In genomic region chr4:32106664-32107171, GRCm38 (mm10) we compare ENCODE assay signal across 11 mouse cellular contexts.
A peak's percentile ranks its signal among the peaks of the same experiment; 100 is the strongest.
DNase-seq lines count a peak whose midpoint lies in the region; ATAC-seq lines count a peak whose summit lies in the region.
"Had no signal": no experiment of that assay in that cellular context is flagged by ENCODE, and none has a peak within 500 bp of the region (broad histone marks: within the 10 kb centered on the region; RNA-seq: fewer than 3 reads in every experiment).

No protein-coding gene starts in this region.

- no peak overlapping the region for H3K4me3 ChIP-seq in hindbrain, embryonic 14.5 days (replicated peaks; ENCODE audit: low read length)
- H3K4me3 ChIP-seq in neural tube, embryonic 13.5 days: no peak overlapping the region
- H3K4me3 ChIP-seq: erythroblast, embryonic 14.5 days; limb, embryonic 12.5 days had no signal

- H3K4me1 ChIP-seq in hindbrain, embryonic 14.5 days (replicated peaks; ENCODE audit: control insufficient read depth, insufficient read depth, low read length): peaks cover 8% of the 10 kb centered on the region
- peaks cover 14% of the 10 kb centered on the region for H3K4me1 ChIP-seq in neural tube, embryonic 13.5 days (replicated peaks)

- H3K27me3 ChIP-seq in hindbrain, embryonic 14.5 days (ENCODE audit: control insufficient read depth, insufficient read depth, low read length): no peaks in the 10 kb centered on the region
- H3K27me3 ChIP-seq in neural tube, embryonic 13.5 days: no peaks in the 10 kb centered on the region
- H3K27me3 ChIP-seq: limb, embryonic 12.5 days had no signal

- H3K9ac ChIP-seq in hindbrain, embryonic 14.5 days: peak overlapping the region; percentile 36; the same call in 1 of the 2 replicates
- H3K9ac ChIP-seq in neural tube, embryonic 13.5 days: peak overlapping the region; percentile 50; the same call in 1 of the 2 replicates
- H3K9ac ChIP-seq: limb, embryonic 12.5 days had no signal

- H3K4me2 ChIP-seq in hindbrain, embryonic 14.5 days (replicated peaks): 0 out of 2 replicates have a peak overlapping the region, but pooled peaks have one; percentile 17
- 0 out of 2 replicates have a peak overlapping the region, but pooled peaks have one; percentile 8 for H3K4me2 ChIP-seq in neural tube, embryonic 13.5 days
- H3K4me2 ChIP-seq: limb, embryonic 12.5 days had no signal

- no peaks in the 10 kb centered on the region for H3K36me3 ChIP-seq in hindbrain, embryonic 14.5 days (replicated peaks; ENCODE audit: control insufficient read depth, insufficient read depth)
- no peaks in the 10 kb centered on the region for H3K36me3 ChIP-seq in neural tube, embryonic 13.5 days
- H3K36me3 ChIP-seq: limb, embryonic 12.5 days had no signal

- ATAC-seq in hindbrain, embryonic 14.5 days (ENCODE audit: low FRiP score): peak; percentile 48; the same call in 1 of the 2 replicates
- peak; percentile 51; the same call in 1 of the 2 replicates for ATAC-seq in neural tube, embryonic 13.5 days (ENCODE audit: low read depth)
- ATAC-seq: intestine, postnatal 0 days had no signal

- 6% methylated on average over 5 of the region's 5 CpGs for WGBS in hindbrain, embryonic 14.5 days
- 13% methylated on average over 5 of the region's 5 CpGs for WGBS in neural tube, embryonic 13.5 days

- peak; percentile 85 for DNase-seq in brain, adult 2 months (ENCODE audit: low read depth, low spot score)
- peak; percentile 33 for DNase-seq in embryo, embryonic 9.5 days (ENCODE audit: extremely low spot score)
- DNase-seq in hindbrain, embryonic 14.5 days (ENCODE audit: low spot score): no peak
- no peak for DNase-seq in lung, postnatal 4 days
- DNase-seq in urinary bladder, postnatal 4 days (ENCODE audit: low spot score in 2 of 2): no peak
- DNase-seq in adrenal gland, adult 18-20 months (ENCODE audit: low spot score in 2 of 2): no peak

- H3K9me3 ChIP-seq in hindbrain, embryonic 14.5 days (ENCODE audit: control insufficient read depth, low read length): no peaks in the 10 kb centered on the region
- no peaks in the 10 kb centered on the region for H3K9me3 ChIP-seq in neural tube, embryonic 13.5 days
- H3K9me3 ChIP-seq: limb, embryonic 12.5 days had no signal

- H3K27ac ChIP-seq in hindbrain, embryonic 14.5 days: peak overlapping the region; percentile 47
- H3K27ac ChIP-seq in neural tube, embryonic 13.5 days (replicated peaks): peak overlapping the region; percentile 79
- H3K27ac ChIP-seq: limb, embryonic 12.5 days; macrophage had no signal

Comparison
In these comparisons a context has a peak if more than half of its experiments do, and no peak if none do; other contexts are left out.
1. DNase-seq: peak in brain, adult 2 months (single experiment) and embryo, embryonic 9.5 days (single experiment); none in hindbrain, embryonic 14.5 days (single experiment), lung, postnatal 4 days (0 of 2), urinary bladder, postnatal 4 days (0 of 2) and adrenal gland, adult 18-20 months (0 of 2).